Mouse (Mus musculus) bone marrow macrophage, adult 2 months (primary cell): ENCODE measurements around the gene Hist1h1d. TPM values are rescaled to one million over a fixed set of nuclear protein-coding genes. Genes with fewer than 3 reads are reported as not detected.
A peak's percentile ranks its signal among the peaks of the same experiment; 100 is the strongest.

ENCODE experiments used
- H3K27ac ChIP-seq: 2 replicates; pipeline ENCODE4 v1.5.1; 2012; ENCODE audit warnings: low read depth, low read length; ENCODE audit not compliant: insufficient read depth
- H3K4me1 ChIP-seq: 2 replicates; pipeline ENCODE4 v1.6.1; 2012; ENCODE audit warnings: low read length; ENCODE audit not compliant: control insufficient read depth, insufficient read depth
- H3K4me3 ChIP-seq: 2 replicates; pipeline ENCODE4 v1.5.1; 2012; ENCODE audit warnings: mild to moderate bottlenecking, low read length, moderate library complexity; ENCODE audit not compliant: insufficient read depth
- CTCF ChIP-seq: IDR thresholded peaks from 2 replicates; pipeline ENCODE4 v1.5.1; 2012; ENCODE audit warnings: low read depth, mild to moderate bottlenecking, low read length, moderate library complexity
- POLR2A ChIP-seq: IDR thresholded peaks from 2 replicates; pipeline ENCODE4 v1.6.1; 2012; ENCODE audit warnings: mild to moderate bottlenecking, low read depth, low read length, borderline replicate concordance
- polyA plus RNA-seq: library from polyadenylated mRNA; stranded (reverse); fragments of >200 nt; gene quantifications from 2 replicates; pipeline ENCODE4 v1.2.4, GENCODE M21; 2012; ENCODE audit not compliant: missing spikeins, insufficient read depth, insufficient read length

Hist1h1d gene
- polyA plus RNA-seq, 1 experiment = 0.39 TPM

- H3K27ac ChIP-seq = no peak overlapping the region
- TF ChIP-seq POLR2A = no peak
- no peak for TF ChIP-seq CTCF
- peaks cover 16% of the 10 kb centered on the region for H3K4me1 ChIP-seq
- H3K4me3 ChIP-seq = no peak overlapping the region
These were observed 24.1 kb upstream of the Hist1h1d start for GRCm38 (mm10) chr13:23529005-23529404.

DNA sequence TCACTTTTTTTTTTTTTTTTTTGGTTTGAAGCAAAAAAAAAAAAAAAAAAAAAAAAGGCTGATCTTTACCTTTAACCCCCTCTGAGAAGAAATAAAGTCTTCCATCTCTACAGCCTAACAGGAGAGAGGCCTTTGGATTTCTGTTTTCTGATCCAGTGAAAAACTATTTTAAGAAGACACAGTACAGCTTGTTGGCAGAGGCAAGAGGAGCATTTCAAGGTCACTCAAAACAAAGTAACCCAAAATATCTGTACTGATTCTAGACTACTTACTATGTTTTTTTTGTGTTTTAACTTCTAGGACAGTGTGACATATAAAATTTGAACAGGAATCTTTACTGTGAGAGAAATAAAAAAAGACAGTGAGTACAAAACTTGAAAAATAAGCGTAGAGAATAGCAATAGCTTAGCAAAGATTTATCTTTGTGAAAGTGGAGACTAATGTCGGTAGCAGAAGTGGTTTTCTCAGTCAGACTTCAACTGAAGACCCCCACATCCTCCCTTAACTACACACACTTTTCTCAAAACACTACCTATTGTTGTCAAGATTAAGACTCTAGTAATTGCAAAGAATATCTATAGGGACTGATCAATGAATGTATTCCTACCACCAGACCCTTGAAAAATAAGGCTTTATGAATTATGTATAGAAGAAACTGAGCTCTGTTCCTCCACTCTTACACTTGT, 23.4 kb upstream of the Hist1h1d start:
- no peak for TF ChIP-seq CTCF
- TF ChIP-seq POLR2A = no peak
- Histone ChIP-seq H3K27ac (no peak overlapping the region), H3K4me1 (peaks cover 15% of the 10 kb centered on the region), H3K4me3 (peak overlapping the region; percentile 71)

- Histone ChIP-seq H3K4me3 (peak overlapping the region; percentile 71), H3K4me1 (peaks cover 15% of the 10 kb centered on the region), H3K27ac (peak overlapping the region; percentile 95)
- no peak for TF ChIP-seq CTCF
- TF ChIP-seq POLR2A = no peak
These were observed 22.7 kb upstream of the Hist1h1d start for GRCm38 (mm10) chr13:23530181-23530900.

DNA sequence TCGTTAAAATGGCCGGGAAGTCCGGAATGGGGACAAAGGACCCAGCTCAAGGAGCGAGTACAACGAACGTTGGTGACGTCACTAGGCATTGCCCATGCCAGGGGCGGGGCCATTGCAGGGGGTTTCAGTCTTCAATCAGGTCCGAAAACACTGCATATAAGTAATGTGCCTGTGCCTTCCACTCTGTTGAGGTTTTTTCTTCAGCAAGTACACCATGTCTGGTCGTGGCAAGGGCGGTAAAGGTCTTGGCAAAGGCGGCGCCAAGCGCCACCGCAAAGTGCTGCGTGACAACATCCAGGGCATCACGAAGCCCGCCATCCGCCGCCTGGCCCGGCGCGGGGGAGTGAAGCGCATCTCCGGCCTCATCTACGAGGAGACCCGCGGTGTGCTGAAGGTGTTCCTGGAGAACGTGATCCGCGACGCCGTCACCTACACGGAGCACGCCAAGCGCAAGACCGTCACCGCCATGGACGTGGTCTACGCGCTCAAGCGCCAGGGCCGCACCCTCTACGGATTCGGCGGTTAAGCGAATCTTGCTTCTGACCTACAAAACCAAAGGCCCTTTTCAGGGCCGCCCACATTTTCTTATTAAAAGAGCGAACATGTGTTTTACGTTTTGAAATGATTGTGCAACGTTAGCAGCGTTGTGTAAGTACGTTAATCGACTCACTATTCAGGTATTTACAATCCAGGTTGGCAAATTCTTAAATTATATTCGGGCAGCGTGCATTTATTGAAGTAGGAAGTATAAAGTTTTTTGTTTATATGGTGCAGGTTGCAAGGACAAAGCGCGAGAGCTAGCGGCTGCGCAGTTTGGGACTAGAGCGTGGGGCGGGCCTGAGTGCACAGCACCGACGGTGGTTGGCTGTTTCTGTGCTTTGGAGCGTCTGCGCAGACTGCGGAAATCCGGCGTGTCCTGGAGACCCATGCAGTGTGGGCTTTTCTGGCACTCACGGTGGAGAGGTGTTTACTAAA, 21.9 kb upstream of the Hist1h1d start, which contains the start of gene Hist1h4h:
Hist1h4h (plus strand) TSS at position 150 of the 975 bp plus-strand sequence.
- H3K4me3 ChIP-seq = peak within 1 kb of the TSS; percentile 71
- peaks cover 15% of the 10 kb centered on the region for H3K4me1 ChIP-seq
- H3K27ac ChIP-seq = peak within 1 kb of the TSS; percentile 95
- TF ChIP-seq POLR2A (peak; percentile 96), CTCF (no peak)

- H3K4me1 ChIP-seq = peaks cover 19% of the 10 kb centered on the region
- peak overlapping the region; percentile 75 for H3K27ac ChIP-seq
- no peak for TF ChIP-seq CTCF
- no peak for TF ChIP-seq POLR2A
- H3K4me3 ChIP-seq = peak overlapping the region; percentile 54
These were observed 20.6 kb upstream of the Hist1h1d start for GRCm38 (mm10) chr13:23532262-23533075.

GRCm38 (mm10) chr13:23533560-23534367, 19.3 kb upstream of the Hist1h1d start, which contains the start of gene Hist1h2af:
Hist1h2af (plus strand) TSS chr13:23533906.
- H3K4me1 ChIP-seq = peaks cover 28% of the 10 kb centered on the region

GRCm38 (mm10) chr13:23534368-23535131, 18.5 kb upstream of the Hist1h1d start:
- TF ChIP-seq POLR2A (no peak), CTCF (no peak)
- peak overlapping the region; percentile 84 for H3K27ac ChIP-seq
- H3K4me1 ChIP-seq = peaks cover 29% of the 10 kb centered on the region
- peak overlapping the region; percentile 63 for H3K4me3 ChIP-seq

More at GRCm38 (mm10) chr13:23533560-23534367, 19.3 kb upstream of the Hist1h1d start, which contains the start of gene Hist1h2af:
- Histone ChIP-seq H3K27ac (peak within 1 kb of the TSS; percentile 84), H3K4me3 (peak within 1 kb of the TSS; percentile 63)

DNA sequence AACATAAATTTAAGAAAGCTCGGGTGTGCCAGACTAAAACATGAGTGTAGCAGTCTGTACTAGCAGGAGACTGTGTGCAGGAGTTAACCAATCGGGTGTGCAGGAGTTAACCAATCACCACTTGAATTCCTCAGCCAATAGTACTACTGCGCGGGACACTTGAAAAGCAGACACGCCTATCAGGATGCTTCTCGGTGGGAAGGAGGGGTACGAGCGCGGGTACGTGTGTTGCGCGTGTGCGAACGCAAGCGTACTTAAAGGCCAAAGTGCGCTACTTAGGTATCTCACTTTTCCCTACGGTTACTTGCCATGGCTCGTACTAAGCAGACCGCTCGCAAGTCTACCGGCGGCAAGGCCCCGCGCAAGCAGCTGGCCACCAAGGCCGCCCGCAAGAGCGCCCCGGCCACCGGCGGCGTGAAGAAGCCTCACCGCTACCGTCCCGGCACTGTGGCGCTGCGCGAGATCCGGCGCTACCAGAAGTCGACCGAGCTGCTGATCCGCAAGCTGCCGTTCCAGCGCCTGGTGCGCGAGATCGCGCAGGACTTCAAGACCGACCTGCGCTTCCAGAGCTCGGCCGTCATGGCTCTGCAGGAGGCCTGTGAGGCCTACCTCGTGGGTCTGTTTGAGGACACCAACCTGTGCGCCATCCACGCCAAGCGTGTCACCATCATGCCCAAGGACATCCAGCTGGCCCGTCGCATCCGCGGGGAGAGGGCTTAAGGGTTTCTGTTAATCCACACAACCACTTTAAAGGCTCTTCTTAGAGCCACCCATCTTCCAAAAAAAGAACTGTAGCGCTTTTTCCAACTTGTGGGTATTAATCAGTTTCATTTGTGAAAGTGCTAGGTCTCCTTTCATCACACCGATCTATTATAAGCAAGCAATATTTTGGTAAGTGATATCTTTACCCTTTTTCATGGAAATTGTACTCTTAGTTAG, 17.7 kb upstream of the Hist1h1d start, which contains the start of gene Hist1h3g:
Hist1h3g (plus strand) TSS at position 286 of the 939 bp plus-strand sequence.
- H3K27ac ChIP-seq = peak within 1 kb of the TSS; percentile 84
- H3K4me3 ChIP-seq = peak within 1 kb of the TSS; percentile 63
- H3K4me1 ChIP-seq = peaks cover 29% of the 10 kb centered on the region
